Mouse (Mus musculus): Measurements from ENCODE around the gene Snn.
A peak's percentile ranks its signal among the peaks of the same experiment; 100 is the strongest.
"Not testable (repeated sequence)": the region's sequence is repeated elsewhere in the genome, so short reads cannot be mapped to it uniquely, and the experiment has no call there.

The Snn gene

DNA sequence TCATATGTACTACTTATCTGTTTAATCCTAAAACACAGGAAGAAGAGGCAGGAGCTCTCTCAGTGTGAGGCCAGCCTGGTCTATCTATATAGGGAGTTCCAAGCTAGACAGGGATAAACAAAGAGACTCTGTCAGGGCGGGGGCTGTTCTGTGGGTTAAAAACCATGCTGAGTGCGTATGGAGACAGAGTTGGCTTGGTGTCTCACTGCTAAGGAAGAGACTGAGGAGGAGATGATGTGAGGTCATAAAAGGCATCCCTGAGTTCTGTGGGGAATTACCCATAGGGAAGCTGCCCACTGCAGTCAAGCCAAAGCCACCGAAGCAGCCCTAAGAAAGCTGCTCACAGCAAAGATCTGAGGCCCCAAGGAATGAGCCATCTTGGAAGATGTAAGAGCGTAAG is at the start of gene Snn:
TSS of gene Snn (plus strand) at position 301 of the 400 bp plus-strand sequence.
- DNase-seq (ENCODE audit: low spot score in 2 of 2), result no peak

DNA sequence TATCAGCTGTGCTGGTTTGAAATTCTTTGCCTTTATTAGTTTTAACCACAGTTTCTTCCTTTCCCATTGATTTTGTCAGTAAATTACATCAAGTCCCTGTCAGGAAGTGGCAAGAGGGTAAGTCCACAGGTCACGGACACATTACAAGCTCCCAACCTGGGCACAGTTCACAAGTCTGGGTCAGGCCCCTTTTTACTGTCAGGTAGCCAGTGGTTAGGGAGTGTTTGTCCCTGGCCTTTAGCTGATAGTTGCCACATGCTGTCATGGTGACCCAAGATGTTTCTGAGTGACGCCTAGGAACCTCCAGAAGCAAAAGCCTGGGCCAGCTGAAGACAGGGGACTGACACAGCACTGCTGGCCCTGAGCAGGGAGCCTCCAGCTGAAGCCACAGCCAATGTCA is 49.5 kb upstream of the Snn start:
- no peak for DNase-seq (ENCODE audit: low spot score in 2 of 2)

DNA sequence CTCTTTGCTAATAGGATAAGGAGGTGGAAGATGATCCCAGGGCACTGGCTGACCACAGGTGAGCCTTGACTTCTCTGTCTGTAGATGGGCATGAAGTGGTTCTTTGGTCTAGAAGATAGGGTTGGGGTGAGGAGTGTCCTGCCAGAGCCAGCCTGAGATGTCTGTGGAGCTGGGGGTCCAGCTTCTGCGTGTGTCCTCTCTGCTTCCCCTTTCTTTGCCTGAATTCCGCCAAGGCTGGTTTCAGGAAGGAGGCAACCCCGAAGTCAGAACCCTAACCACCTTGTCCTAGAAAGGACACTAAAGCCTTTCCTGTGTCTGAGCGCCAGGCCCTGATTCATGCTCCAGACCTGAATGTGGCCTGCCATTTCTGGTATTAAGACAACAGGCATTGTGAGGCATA is 48.8 kb upstream of the Snn start:
- DNase-seq (ENCODE audit: low spot score in 2 of 2), result no peak

DNA sequence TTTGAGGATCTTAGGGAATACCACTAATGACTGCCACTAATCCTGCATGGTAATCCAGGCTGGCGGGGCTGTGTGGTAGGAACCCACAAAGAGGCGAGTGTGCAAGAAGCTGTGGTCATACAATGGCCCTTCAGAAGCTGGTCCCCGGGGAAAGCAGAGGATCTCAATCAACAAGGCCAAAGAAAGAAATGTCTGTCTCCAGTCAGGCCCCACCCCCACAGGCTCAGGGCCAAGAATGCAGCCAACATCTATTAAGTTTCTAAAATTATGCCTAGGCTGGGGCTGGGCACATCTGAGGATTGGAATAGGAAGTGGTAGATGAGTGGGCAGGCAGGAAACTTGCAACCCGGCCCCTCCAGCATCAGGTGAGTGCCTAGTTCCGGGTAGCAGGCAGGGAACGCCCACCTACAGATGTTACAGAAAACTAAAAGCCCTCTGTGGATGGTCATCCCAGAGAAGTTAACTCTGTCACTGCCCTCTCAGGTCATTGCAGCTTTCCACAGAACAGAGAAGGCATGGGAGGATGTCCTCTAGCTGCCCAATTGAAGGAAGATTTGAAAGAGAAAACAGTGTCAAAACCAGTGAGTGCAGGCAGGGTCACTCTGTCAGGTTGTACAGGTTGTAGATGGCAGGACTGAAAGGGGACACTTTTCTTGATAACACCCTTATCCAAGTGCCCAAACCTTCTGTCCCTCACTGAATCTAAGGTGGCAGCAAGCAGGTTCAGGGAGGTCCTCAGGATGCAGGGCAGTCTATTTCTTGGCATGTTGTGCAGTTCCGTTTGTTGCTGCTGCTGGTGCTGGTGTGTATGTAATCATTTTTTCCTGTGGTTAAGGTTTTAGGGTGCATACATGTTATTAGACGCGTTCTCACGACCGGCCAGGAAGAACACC is 47.9 kb upstream of the Snn start:
- DNase-seq (ENCODE audit: low spot score in 2 of 2), result peak; percentile 41 to 48

DNA sequence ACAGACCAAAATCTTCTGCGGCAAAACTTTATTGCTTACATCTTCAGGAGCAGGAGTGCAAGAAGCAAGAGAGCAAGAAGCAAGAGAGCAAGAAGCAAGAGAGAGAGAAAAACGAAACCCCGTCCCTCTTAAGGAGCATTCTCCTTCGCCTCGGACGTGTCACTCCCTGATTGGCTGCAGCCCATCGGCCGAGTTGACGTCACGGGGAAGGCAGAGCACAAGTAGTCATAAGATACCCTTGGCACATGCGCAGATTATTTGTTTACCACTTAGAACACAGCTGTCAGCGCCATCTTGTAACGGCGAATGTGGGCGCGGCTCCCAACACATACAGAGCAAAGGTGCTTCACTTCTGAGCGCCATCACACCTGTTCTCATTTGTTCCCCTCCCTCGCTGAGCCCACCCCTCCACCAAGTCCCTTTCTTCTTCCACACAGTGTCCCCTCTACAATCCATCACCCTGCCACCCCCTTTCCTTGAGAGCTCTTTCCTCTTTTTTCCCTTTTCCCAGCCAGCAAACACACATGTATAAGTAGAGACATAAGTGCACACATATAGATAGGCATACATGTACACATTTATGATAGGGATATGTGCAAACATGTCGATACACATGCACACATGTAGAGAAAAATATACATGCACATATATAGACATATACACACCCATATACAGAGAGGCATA is 47.1 kb upstream of the Snn start:
- DNase-seq (ENCODE audit: low spot score in 2 of 2), result not testable (repeated sequence)

DNA sequence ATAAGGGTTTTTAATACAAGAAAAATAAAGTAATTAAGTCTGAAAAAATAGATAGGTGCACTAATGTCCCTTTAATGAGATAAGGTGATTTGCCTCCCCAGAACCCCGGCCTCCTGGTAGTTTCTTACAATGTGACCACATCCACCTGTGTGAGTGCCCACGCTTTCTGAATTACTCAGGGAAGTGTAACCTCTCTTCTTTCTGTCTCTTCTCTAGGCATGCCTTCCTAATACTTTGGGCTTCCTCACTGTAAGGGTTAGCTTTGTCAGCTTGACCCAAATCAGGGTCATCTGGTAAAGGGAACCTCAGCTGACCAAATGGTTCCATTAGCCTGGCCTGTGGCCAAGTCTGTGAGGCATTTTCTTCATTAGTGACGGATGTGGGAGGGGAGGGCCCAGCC is 46.3 kb upstream of the Snn start:
- no peak for DNase-seq (ENCODE audit: low spot score in 2 of 2)

DNA sequence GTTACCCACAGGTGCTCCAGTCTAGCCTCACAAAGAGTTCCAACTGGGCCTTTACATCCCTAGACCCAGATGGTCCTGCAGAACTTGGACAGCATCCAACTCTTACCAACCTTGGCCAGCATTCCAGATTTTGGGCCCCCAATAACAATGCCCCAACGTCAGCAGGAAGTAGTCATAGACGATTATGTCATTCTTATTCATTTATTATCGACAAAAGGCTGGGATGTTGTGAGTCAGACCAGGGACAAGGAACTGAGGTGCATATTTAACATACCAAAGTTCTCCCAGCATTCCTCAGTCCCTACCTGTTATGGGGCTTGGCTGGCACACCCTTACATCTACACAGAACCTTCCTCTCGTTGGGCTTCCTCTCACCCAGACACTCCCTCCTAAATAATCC is 44.4 kb upstream of the Snn start:
- no peak for DNase-seq (ENCODE audit: low spot score in 2 of 2)

DNA sequence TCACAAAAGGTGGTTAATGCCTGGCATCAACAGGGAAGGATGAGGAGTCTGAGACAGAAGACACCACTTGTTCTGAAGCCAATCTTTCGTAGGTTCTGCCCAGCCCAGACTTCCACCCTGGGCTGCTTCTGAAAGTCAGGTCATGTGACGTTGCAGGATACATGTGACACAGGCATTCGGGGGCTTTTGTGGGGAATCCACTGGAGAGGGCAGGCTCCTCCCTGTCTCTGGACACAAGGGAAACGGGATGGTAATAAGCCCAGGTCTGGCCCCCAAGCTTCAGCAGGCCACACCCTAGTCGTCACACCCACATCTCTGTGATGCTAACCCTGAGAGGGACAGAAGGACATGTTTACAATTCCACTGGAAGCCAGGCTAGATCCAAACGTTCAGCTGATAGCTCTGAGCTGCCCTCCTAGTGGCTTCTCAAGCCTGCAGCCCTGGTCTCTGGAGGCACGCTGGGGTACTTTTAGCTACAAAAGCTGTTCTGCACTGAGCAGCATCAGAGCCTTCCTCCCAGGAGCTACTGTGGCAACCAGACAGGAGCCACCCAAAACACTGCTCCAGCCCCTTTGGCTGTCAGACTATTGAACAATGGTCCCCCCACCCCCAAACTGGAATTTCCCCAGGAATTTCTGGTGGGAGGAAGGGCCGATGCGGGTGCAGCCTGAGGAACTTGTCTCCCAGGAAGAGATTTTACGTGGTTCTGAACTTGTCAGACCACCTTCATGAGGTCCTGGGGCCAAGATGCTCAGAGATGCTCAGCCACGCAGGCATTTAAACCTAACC is 42.7 kb upstream of the Snn start:
- no peak for DNase-seq (ENCODE audit: low spot score in 2 of 2)

DNA sequence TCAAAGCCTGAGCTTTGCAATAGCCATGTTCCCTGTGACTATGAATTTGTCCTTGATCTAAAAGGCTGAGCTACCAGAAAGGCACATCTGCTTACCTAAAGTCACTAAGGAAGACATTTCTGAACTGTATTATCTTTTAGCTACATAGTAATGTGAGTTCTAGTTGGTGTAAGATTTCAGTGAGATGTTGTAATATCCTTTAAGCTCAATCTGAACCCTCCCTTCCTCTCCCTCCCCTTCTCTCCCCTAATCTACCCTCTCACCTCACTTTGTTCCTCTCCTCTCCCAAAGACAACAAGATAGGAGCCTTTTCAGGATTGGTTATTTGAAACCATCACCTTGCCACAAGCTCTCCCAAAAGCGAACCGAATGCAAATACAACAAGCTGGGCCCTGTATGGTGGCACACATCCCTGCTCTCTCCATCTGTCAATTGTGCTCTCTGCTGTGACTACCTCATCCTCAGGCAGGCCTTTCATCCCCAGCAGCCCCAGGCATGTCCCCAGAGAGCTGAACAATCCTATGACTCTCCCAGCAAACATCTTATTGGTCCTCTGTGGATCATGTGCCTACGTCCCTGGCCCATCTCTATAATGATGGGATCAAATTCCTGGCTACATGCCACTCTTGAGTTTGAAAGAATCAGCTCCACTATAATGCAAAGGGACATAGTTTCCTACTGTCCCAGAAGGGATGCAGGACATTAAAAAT is 39.2 kb upstream of the Snn start:
- DNase-seq (ENCODE audit: low spot score in 2 of 2), result no peak

DNA sequence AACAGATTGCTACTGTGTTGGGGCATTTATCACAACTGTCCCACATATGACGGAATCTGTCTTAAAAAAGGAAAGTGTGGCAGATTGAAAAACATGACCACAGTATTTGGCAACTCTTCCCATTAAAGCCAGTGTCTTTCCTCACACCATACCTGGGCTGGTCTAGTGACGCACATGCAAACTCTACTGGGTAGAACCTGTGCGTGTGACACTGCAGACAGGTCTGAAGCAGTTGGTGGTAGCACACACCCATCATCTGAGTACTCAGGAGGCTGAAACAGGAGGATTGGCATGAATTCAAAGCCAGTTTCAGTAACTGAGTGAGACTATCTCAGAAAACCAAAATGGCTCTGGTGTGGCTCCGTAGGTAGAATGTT is 38.6 kb upstream of the Snn start:
- DNase-seq (ENCODE audit: low spot score in 2 of 2), result no peak

DNA sequence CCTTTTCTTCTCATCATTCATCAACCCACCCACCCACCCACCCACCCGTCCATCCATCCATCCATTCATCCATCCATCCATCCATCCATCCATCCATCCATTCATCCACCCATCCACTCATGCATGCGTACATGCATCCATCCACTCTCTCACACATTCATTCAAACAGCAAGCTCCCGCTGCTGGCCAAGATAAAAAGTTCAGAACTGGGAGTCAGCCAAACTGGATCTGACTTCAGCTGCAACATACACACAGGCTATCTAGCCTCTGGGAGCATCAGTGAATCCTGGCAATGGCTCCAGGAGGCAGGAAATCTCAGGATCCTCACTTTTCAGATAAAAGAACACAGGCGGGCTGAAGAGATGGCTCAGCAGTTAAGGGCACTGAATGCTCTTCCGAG is 37.1 kb upstream of the Snn start:
- DNase-seq (ENCODE audit: low spot score in 2 of 2), result no peak

DNA sequence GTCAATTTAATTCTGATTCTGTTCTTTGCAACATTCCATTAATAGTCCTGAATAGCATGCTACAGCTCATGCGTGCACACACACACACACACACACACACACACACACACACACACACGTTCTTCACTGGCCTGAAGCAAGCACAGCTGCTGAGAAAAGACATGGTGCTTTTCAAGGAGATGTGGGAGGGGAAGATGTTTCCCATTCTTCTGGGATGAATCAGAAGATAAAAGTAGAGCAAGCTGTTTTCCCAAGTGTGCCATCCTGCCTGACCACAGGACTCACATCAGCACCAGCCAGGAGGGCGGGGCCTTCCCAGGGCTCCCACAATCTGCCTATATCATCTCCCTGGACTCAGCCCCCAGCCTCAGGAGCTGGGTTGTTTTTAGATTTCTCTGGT is 35.9 kb upstream of the Snn start:
- peak; percentile 13 to 42 for DNase-seq (ENCODE audit: low spot score in 2 of 2)

DNA sequence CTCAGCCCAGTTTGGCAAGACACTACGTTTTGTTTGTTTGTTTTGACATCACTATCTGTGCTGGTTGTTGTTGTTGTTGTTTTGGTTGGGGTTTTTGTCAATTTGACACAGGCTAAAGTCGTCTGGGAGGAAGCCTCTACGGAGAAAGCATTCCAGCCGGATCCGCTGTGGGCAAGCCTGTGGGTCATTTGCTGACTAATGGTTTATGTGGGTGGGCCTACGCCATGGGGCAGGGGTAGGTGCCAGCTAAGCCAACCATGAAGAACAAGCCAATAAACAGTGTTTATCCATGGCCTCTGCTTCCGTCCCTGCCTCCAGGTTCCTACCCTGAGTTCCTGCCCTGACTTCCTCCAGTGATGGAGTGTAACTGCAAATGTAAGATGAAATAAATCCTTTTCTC is 32.5 kb upstream of the Snn start:
- no peak for DNase-seq (ENCODE audit: low spot score in 2 of 2)

DNA sequence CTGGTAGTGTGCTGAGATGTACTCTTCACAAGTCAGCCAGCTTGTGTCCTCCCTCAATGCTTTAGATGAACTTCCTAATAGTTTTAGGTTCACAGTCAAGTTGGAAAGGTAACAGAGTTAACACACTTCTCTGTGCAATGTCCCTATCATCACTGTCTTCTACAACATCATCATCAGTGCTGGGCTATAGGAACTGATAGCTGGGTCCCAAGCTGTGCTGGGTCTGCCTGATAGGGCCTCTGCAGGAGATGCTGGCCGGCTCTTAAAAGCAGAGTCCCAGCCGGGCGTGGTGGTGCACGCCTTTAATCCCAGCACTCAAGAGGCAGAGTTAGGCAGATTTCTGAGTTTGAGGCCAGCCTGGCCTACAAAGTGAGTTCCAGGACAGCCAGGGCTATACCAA is 29.9 kb upstream of the Snn start:
- no peak for DNase-seq (ENCODE audit: low spot score in 2 of 2)

DNA sequence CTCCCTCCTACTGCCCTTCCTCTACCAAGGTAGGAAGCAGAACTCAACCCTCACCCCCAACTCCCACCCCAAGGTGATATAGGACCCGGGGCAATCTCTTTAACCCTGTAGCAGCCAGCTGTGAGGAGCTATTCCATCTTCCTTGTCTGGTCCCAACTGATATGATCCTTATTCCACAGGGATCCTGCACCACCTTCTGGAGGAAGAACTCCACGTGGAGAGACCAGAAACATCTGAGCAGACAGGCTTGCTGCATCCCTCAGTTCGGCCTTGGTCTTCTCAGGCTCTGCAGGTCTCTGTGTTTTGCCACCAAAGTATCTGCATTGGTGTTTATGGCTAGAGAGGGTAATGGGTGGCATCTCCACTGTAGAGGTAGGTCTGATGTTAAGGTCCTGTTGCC is 29.4 kb upstream of the Snn start:
- no peak for DNase-seq (ENCODE audit: low spot score in 2 of 2)

DNA sequence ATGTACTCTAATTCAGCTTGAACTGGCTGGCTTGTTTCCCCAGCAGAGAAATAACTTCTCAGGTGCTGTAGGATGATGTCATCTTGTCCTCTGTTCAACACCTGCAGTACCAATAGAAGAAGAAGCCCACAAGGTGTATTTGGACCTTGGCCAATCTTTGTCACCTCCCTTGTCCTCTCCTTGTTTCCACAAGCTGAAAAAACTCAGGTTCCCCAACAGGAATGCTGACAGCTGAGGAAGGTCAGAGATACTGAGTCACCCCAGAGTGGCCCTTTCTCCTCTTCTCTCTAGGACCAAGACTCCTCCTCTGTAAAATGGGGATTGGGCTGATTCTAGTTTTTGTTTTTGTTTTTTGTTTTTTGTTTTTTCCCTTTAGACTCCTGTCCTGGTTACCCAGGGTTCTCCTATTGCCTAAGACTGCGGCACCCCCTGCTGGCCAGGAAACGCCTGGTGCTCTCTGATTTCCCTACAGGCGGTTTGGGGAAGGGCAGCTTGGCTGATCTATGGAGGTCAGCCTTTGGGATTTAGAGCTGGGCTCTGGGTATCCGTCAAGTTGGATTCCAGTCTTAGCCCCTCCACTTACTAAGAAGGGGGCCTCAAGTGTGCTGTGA is 26.4 kb upstream of the Snn start:
- peak; percentile 55 to 71 for DNase-seq (ENCODE audit: low spot score in 2 of 2)

DNA sequence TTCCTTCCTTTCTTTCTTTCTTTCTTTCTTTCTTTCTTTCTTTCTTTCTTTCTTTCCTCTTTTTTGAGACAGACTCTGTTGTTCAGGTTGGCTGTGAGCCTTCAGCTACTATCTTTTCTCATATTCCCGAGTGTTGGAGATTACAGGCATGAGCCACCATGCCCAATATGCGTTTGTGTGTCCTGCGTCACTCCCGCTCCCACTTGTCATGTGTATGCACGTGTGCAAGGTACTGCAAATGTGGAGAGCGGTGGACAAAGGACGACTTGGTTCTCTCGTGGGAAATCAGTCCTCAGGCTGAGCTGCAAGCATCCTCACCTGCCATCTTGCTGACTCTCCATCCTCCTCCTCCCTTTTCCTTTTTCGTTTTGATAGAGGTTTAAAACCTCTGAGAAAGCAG is 25.5 kb upstream of the Snn start:
- no peak for DNase-seq (ENCODE audit: low spot score in 2 of 2)

DNA sequence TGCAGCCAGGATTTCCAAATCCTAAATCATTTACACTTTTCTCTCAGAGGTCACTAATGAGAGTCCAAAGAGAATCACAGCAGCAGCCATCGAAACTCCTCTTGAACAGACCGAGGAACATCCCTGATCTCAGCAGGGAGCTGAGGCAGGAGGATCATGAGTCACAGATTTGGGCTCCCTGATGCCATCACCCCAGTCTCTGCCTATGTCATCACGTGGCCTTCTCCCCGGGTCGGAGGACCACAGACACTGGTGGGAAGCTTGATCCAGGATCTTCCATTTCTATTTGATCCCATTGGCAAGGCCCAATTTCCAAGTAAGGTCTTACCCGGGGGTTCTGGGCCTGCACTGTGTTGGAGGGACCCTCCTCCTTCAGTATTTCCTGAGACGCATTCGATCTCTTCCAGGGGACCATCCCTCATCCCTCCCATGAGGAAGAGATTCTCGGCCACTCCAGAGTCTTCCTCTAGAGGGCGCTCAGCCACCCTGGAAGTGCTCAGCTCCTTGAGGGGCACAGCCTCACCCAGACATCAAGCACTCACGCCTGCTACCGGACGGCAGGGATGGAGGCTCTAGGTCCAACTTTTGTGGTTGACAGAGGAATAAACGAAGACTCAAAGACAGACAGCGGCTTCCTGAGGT is 24.8 kb upstream of the Snn start:
- peak; percentile 18 to 38 for DNase-seq (ENCODE audit: low spot score in 2 of 2)

DNA sequence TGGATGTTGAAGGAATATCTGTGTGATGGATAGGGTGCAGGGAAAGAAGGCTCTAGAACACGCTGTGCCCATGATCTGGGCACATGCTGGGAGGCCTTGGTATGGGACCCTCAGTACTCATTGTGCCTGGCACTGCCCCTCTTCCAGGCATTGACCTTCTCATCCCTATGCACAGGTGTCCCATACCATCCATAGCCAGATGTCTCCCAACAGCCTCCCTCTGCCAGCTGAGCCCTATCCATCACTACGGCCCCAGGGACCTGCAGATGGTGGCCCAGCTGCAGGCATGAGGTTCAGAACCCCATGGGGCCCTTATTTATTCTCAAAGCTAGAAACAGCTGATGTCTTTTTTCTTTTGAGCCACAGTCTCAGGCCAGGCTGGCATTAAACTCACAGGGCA is 20.1 kb upstream of the Snn start:
- DNase-seq (ENCODE audit: low spot score in 2 of 2), result no peak

DNA sequence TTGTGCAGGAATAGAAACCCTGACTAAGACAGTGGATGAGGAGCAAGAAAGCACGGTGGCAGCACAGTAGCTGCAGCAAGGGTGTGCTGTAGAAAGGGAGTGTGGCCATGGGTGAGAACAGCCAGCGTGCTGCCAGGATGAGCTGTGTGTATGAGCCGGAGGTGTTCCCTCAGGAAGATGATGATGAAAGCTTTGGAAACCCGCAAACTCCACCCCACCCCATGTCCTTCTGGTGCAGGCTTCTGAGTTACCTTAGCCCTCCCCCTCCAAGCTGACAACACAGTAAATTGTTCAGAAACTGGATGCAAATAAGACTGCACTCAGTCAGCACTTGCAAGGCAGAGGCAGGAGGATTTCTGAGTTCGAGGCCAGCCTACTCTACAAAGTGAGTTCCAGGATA is 17.5 kb upstream of the Snn start:
- DNase-seq (ENCODE audit: low spot score in 2 of 2), result no peak

DNA sequence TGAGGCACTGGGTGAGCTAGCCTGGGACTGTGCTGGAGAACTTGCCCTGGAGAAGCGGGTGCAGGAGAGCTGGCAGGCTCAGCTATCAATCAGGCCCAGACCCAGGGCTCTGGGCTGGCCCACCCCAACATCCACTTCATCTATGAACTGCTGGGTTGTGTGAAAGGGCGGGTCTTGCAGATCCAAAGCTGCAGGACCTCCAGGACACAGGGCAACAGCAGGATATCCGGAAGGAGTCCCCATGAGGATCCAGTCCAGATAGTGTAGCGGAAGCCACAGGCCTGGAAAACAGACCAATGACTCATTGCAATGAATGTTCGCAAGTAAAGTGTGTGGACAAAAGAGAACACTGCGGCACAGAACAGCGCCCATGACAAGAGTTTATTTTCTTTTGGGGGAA is 14.3 kb upstream of the Snn start:
- no peak for DNase-seq (ENCODE audit: low spot score in 2 of 2)
